Mouse (Mus musculus) intestine, embryonic 16.5 days (tissue): ENCODE measurements at regions not wholly inside any gene's neighbourhood (a gene's known extent, or its start where the extent isn't known, plus 50 kb on each side); places are given as distances from the start of the nearest gene placed in this dataset.
A peak's percentile ranks its signal among the peaks of the same experiment; 100 is the strongest.

Experiments
- ATAC-seq: fragments of 200-750 bp; cut with Nextera tagmentation; 2 replicates; pipeline ENCODE4 v1.8.0; 2017; ENCODE audit warnings: moderate TSS enrichment, moderate library complexity
- H3K27ac ChIP-seq: fragments of 300-500 bp; sonication (generic); 2 replicates; pipeline ENCODE4 v1.5.1; 2014; ENCODE audit warnings: mild to moderate bottlenecking, low read length
- H3K27me3 ChIP-seq: fragments of 300-500 bp; sonication (generic); replicated peaks from 2 replicates; pipeline ENCODE4 v1.6.1; 2014; ENCODE audit warnings: low read length, control low read depth, mixed read lengths; ENCODE audit not compliant: control insufficient read depth, insufficient read depth
- H3K36me3 ChIP-seq: fragments of 300-500 bp; sonication (generic); 2 replicates; pipeline ENCODE4 v1.6.1; 2014; ENCODE audit warnings: low read length, control low read depth; ENCODE audit not compliant: control insufficient read depth, insufficient read depth
- H3K4me1 ChIP-seq: fragments of 300-500 bp; sonication (generic); 2 replicates; pipeline ENCODE4 v1.6.1; 2014; ENCODE audit warnings: low read length, control low read depth, mixed read lengths; ENCODE audit not compliant: control insufficient read depth, insufficient read depth
- H3K4me2 ChIP-seq: fragments of 300-500 bp; sonication (generic); 2 replicates; pipeline ENCODE4 v1.6.1; 2014; ENCODE audit warnings: low read depth, low read length, control low read depth
- H3K4me3 ChIP-seq: fragments of 300-500 bp; sonication (generic); 2 replicates; pipeline ENCODE4 v1.5.1; 2014; ENCODE audit warnings: mild to moderate bottlenecking, low read length
- H3K9ac ChIP-seq: fragments of 300-500 bp; sonication (generic); 2 replicates; pipeline ENCODE4 v1.6.1; 2014; ENCODE audit warnings: low read depth, low read length
- H3K9me3 ChIP-seq: fragments of 300-500 bp; sonication (generic); 2 replicates; pipeline ENCODE4 v1.6.1; 2016; ENCODE audit warnings: low read length, control low read depth; ENCODE audit not compliant: control insufficient read depth
- WGBS: fragments of 180-500 bp; shearing (Covaris S2); extraction: QIAGEN DNeasy Blood & Tissue Kit; methylation state at CpG from one replicate; pipeline ENCODE4 v1.1.7; 2014; 5-methylcytosine and 5-hydroxymethylcytosine counted together

DNA sequence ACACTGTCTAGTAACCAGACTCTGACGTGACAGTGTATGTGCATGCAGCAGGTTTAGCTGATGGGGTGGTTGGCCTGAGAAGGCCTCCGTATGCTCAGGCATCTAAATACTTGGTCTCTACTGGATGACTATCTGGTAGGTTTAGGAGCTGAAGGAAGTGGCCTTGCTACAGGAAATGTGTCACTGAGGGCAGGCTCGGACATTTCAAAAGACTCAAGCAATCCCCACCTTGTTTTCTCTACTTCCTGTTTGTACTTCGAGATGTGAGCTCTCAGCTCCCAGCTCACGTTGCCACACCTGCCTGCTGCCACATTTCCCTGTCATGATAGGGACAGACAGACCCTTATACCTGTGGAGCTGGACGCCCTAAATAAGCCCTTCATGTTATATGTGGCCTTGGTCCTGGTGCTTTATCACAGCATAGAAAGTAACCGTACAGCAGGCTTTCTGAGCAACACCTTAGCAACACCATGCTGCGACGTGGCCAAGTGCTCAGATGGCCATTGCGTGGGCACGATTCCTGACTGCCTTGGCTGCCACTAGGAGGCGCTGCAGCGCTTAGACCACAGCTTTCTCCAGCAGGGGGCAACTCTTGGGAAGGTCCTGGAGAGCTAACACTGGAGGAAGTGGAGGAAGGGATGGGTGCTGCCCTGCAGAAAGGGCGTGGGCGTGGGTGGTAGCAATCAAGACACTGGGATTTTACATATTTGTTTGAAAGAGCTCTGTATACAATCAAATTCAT lies 165.8 kb upstream of the Zfp637 start:
- WGBS = 58% methylated on average over 15 of the region's 15 CpGs
- Histone ChIP-seq H3K4me2 (no peak overlapping the region), H3K4me3 (no peak overlapping the region), H3K36me3 (no peaks in the 10 kb centered on the region), H3K27ac (no peak overlapping the region), H3K9me3 (no peaks in the 10 kb centered on the region), H3K9ac (no peak overlapping the region), H3K4me1 (peaks cover 8% of the 10 kb centered on the region), H3K27me3 (no peaks in the 10 kb centered on the region)
- no peak for ATAC-seq

DNA sequence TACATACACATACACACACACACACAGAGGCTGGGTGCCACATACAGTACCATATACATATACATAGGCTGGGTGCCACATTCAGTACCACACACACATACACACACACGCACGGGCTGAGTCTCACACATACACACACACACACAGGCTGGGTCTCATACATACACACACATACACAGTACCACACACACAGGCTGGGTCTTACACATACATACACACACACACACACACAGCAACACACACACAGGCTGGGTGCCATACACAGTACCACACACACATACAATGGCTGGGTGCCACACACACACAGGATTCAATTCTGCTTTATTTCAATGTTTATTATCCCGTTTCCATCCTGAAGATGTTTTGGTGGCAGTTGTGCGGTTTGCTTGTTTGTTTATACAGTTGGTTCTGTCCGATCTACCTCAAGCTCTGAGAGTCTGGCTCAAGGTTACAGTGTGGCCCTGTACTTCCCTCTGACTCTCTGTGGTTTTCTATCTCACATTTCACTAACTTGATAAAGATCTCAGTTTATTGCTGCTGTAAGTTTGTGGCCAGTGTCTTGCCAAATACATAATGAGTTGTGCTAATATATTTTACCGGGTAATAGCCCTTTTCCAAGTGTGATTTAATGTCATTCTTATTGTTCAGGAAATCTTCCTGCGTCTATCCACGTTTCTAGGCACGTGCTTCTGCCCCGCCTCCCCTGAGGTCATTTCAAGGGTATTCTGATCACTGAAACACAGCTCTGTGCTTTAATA lies 164.7 kb upstream of the Zfp637 start:
- no peak overlapping the region for H3K9ac ChIP-seq
- ATAC-seq = no peak

DNA sequence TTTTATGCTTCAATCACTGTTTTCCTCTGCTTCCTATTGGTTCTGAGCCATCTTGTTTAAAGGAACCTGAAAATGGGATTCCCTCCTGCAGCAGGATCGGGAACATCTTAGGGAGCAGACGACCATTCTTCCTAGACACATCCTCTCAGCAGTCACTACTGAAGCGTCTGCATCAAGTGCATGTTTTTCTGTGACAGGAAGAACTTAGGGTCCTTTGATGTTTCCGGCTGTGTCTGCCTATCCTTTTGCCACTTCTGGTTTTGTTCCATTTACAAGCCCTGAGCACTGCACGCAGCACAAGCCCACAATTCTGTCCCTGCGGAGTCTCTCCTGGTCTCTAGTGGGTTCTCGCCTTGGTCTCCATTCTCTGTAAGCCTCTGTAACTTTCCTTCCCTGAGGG lies 163.9 kb upstream of the Zfp637 start:
- Histone ChIP-seq H3K27me3 (no peaks in the 10 kb centered on the region), H3K4me1 (peaks cover 8% of the 10 kb centered on the region), H3K9ac (no peak overlapping the region; the same call in 1 of the 2 replicates), H3K4me3 (no peak overlapping the region), H3K27ac (no peak overlapping the region), H3K4me2 (no peak overlapping the region), H3K9me3 (peaks cover 3% of the 10 kb centered on the region; the same call in 1 of the 2 replicates), H3K36me3 (no peaks in the 10 kb centered on the region)
- no peak for ATAC-seq
- WGBS = 60% methylated on average over 7 of the region's 7 CpGs

More for the DNA sequence above, 164.7 kb upstream of the Zfp637 start:
- 51% methylated on average over 10 of the region's 10 CpGs for WGBS
- no peaks in the 10 kb centered on the region for H3K27me3 ChIP-seq
- no peak overlapping the region for H3K4me2 ChIP-seq
- no peaks in the 10 kb centered on the region for H3K9me3 ChIP-seq
- no peaks in the 10 kb centered on the region for H3K36me3 ChIP-seq
- H3K4me3 ChIP-seq = no peak overlapping the region
- H3K27ac ChIP-seq = no peak overlapping the region
- peaks cover 8% of the 10 kb centered on the region for H3K4me1 ChIP-seq

DNA sequence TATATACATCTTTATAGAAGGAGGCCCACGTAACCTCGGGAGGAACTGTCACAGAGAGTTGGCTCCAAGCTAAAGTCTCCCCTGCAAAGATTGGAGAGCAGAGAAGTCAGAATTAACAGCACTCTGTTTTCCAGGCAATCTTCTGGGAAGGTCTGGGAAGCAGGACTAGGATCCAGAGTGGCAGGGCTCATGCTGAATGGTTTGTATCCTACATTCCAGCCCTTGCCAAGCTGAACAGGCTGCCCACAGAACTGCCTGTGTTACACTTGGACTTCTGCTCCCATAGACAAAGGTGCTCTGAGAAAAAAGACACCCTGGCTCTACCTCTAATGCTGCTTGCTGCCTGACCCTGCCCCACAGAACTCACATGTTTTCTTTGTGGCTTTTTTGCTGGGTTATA lies 163.2 kb upstream of the Zfp637 start:
- Histone ChIP-seq H3K4me2 (no peak overlapping the region), H3K9me3 (peaks cover 3% of the 10 kb centered on the region; the same call in 1 of the 2 replicates), H3K4me3 (no peak overlapping the region), H3K4me1 (peaks cover 8% of the 10 kb centered on the region), H3K9ac (no peak overlapping the region), H3K27me3 (no peaks in the 10 kb centered on the region), H3K27ac (peak overlapping the region; percentile 35), H3K36me3 (no peaks in the 10 kb centered on the region)
- WGBS = 63% methylated on average over 2 of the region's 2 CpGs
- ATAC-seq = no peak

DNA sequence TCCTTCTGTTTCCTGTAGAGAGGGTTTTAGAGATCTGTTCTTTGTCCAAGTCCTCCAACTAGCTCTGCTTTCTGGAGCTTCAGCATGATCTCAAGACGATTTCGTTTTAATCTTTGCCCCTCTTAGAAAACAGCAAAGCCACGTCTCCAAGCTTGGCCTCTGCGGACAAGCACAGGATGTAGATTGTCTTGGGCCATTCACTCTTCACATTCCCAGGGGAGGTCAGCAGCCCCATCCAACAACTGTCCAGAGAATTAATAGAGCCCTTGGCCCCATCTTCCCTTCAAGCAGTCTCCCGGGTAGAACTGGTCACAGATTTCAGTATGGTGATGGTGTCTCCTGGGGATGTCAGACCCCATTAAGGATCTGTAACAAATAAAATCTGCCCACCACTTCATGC lies 162.7 kb upstream of the Zfp637 start:
- H3K36me3 ChIP-seq = no peaks in the 10 kb centered on the region
- peaks cover 3% of the 10 kb centered on the region; the same call in 1 of the 2 replicates for H3K9me3 ChIP-seq
- H3K4me3 ChIP-seq = no peak overlapping the region
- peaks cover 8% of the 10 kb centered on the region for H3K4me1 ChIP-seq
- 40% methylated on average over 5 of the region's 5 CpGs for WGBS
- H3K27me3 ChIP-seq = no peaks in the 10 kb centered on the region
- no peak overlapping the region for H3K9ac ChIP-seq
- H3K4me2 ChIP-seq = no peak overlapping the region
- peak overlapping the region; percentile 35 for H3K27ac ChIP-seq
- ATAC-seq = no peak

DNA sequence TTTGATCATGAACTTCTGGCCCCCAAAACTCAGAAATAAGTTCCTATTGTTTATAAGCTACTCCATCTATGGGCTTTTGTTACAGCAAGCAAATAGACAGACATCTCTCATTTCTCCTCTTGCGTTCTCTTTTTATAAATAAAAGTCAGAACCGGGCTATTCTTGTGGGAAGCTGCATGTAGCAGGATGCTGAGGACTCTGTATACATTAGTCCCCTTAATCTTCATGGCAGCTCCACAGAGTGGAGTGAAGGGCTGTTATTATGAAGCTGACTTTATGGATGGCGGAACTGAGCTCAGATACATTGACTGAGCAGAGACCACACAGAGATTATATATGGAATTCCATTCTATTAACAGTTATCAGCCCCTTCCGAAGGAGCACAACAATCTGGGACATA lies 162.1 kb upstream of the Zfp637 start:
- Histone ChIP-seq H3K9me3 (peaks cover 3% of the 10 kb centered on the region; the same call in 1 of the 2 replicates), H3K9ac (no peak overlapping the region), H3K27ac (0 out of 2 replicates have a peak overlapping the region, but pooled peaks have one; percentile 35), H3K4me2 (no peak overlapping the region), H3K4me3 (no peak overlapping the region), H3K27me3 (no peaks in the 10 kb centered on the region), H3K4me1 (peaks cover 8% of the 10 kb centered on the region), H3K36me3 (no peaks in the 10 kb centered on the region)
- WGBS = 43% methylated on average over 4 of the region's 4 CpGs
- no peak for ATAC-seq

DNA sequence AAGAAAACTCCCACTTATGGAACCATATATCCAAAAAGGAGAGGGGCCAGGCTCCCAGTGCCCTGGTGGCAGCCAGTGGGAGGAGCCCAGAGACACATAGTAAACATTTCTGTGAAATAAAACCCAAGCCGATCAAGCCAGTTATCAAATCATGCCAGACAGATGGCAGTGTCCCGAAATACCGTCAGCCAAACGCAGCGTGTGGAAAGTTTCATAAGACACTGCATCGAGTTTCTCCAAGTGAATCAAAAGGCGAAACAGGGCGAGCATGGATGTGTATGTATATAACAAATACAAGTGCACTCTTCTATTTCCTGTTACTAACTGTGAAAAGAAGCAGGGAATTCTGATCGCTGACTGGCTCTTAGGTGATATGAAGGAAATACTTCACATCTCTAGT lies 154.8 kb upstream of the Zfp637 start:
- H3K4me1 ChIP-seq = no peaks in the 10 kb centered on the region
- no peaks in the 10 kb centered on the region for H3K27me3 ChIP-seq
- no peak overlapping the region for H3K4me3 ChIP-seq
- H3K9me3 ChIP-seq = peaks cover 3% of the 10 kb centered on the region; the same call in 1 of the 2 replicates
- no peak for ATAC-seq
- 67% methylated on average over 9 of the region's 9 CpGs for WGBS
- H3K4me2 ChIP-seq = no peak overlapping the region
- H3K27ac ChIP-seq = no peak overlapping the region
- H3K36me3 ChIP-seq = no peaks in the 10 kb centered on the region
- no peak overlapping the region for H3K9ac ChIP-seq

DNA sequence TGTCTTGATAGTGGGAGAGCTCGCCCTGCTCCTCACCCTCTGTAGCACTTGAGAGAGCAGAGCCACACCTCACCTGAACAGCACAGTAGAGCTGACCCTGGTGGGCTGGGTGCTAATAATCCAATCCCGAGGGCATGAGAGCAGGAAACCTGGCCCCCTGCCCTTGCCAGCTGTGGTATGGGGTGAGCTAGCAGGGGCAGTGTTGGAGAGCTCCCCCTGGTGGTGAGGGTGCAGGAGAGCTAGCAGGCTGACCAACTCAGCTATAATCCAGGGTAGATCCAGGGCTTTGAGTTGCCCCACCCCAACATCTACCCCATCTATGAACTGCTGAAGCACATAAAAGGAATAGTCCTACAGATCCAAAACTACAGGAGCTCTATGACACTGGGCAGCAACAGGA lies 153.9 kb upstream of the Zfp637 start:
- WGBS = 91% methylated on average over 2 of the region's 2 CpGs

DNA sequence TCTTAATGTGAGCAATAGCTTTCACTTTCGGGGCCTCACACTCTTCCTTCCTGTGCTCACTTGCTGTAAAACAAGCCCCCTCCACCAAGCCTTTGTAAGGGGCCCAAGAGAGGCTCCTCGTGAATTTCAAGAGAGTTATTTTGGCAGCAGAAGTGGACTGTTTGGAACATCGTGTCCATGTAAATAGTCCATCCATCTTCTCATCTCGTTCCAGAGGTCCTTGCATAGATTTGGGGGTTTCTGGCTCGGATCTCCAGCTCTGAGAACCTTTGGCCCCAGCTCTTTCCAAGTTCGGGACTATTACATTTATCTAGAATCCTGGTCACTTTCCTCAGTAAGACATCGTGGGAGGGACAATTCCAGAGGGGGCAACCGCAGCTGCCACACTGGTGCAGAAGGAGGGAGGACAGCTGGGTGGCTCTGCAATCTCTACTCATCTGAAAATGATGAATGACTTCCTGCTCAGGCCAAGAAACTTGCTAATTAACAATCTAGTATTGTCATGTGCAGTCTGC lies 152.3 kb upstream of the Zfp637 start:
- no peaks in the 10 kb centered on the region for H3K4me1 ChIP-seq
- ATAC-seq = peak; percentile 50; the same call in 1 of the 2 replicates
- H3K9ac ChIP-seq = no peak overlapping the region
- H3K4me3 ChIP-seq = no peak overlapping the region
- no peaks in the 10 kb centered on the region for H3K36me3 ChIP-seq
- no peaks in the 10 kb centered on the region for H3K27me3 ChIP-seq
- WGBS = 49% methylated on average over 8 of the region's 8 CpGs
- H3K27ac ChIP-seq = no peak overlapping the region
- H3K4me2 ChIP-seq = no peak overlapping the region
- no peaks in the 10 kb centered on the region for H3K9me3 ChIP-seq

More for the DNA sequence above, 153.9 kb upstream of the Zfp637 start:
- no peak overlapping the region for H3K9ac ChIP-seq
- no peaks in the 10 kb centered on the region for H3K27me3 ChIP-seq
- H3K4me1 ChIP-seq = no peaks in the 10 kb centered on the region
- no peak for ATAC-seq
- H3K4me3 ChIP-seq = no peak overlapping the region
- H3K27ac ChIP-seq = no peak overlapping the region
- no peak overlapping the region for H3K4me2 ChIP-seq
- H3K36me3 ChIP-seq = no peaks in the 10 kb centered on the region
- no peaks in the 10 kb centered on the region for H3K9me3 ChIP-seq
